Comparison of ENCODE assay signal across 27 mouse cellular contexts in genomic region chr14:55777176-55777575, GRCm38 (mm10). TPM values are rescaled to one million over a fixed set of nuclear protein-coding genes. Genes with fewer than 3 reads are reported as not detected.
DNase-seq lines count a peak whose midpoint lies in the region; ATAC-seq and TF ChIP-seq lines count a peak whose summit lies in the region.
"Had no signal": no experiment of that assay in that cellular context is flagged by ENCODE, and none has a peak within 500 bp of the region (broad histone marks: within the 10 kb centered on the region; RNA-seq: fewer than 3 reads in every experiment).

No protein-coding gene starts in this region.

- H3K4me1 ChIP-seq in heart, adult 2 months (ENCODE audit: control insufficient read depth, insufficient read depth, low read length): peaks cover 6% of the 10 kb centered on the region
- H3K4me1 ChIP-seq in midbrain, embryonic 11.5 days (ENCODE audit: control insufficient read depth, insufficient read depth, low read length): no peaks in the 10 kb centered on the region
- H3K4me1 ChIP-seq in midbrain, embryonic 16.5 days (ENCODE audit: control insufficient read depth, insufficient read depth, low read length): no peaks in the 10 kb centered on the region

- DNase-seq in adrenal gland, adult (ENCODE audit: inconsistent age in 2 of 2, low spot score in 1 of 2): peak; percentile 0 to 15
- DNase-seq in adrenal gland, postnatal 4 days (ENCODE audit: low spot score in 2 of 2): no peak
- no peak for DNase-seq in heart, adult 2 months
- DNase-seq in heart, adult 18-20 months: no peak
- DNase-seq in midbrain, embryonic 11.5 days (ENCODE audit: low spot score, missing footprints): peak; percentile 72
- DNase-seq in NIH3T3 (ENCODE audit: low read depth): peak; percentile 25
- no peak for DNase-seq in neural tube, embryonic 10.5 days (ENCODE audit: extremely low spot score, low spot score)
- DNase-seq: adrenal gland, postnatal 36 days; cerebellum, adult 11 months; cerebellum, adult 8-10 months; embryo, embryonic 11 days; gastrocnemius, postnatal 10 days; heart, postnatal 36 days had no signal

- no peak overlapping the region for H3K9ac ChIP-seq in heart, adult 2 months (ENCODE audit: low read depth, low read length)
- no peak overlapping the region for H3K9ac ChIP-seq in midbrain, embryonic 11.5 days (ENCODE audit: low read length)
- no peak overlapping the region for H3K9ac ChIP-seq in midbrain, embryonic 16.5 days (ENCODE audit: low read depth, low read length)
- H3K9ac ChIP-seq: embryonic facial prominence, embryonic 15.5 days; heart, embryonic 15.5 days; hindbrain, embryonic 12.5 days had no signal

- H3K79me2 ChIP-seq in heart, adult 2 months (replicated peaks; ENCODE audit: control insufficient read depth, insufficient read depth, low read length): no peaks in the 10 kb centered on the region

- intact Hi-C loops in heart, adult 2 months (cut with DNase I): no loop called here

- WGBS in heart, adult 2 months: 36% methylated on average over 3 of the region's 3 CpGs
- 62% methylated on average over 3 of the region's 3 CpGs for WGBS in midbrain, embryonic 11.5 days
- 56% methylated on average over 3 of the region's 3 CpGs for WGBS in midbrain, embryonic 16.5 days

- no peak for TF ChIP-seq POLR2A in heart, adult 2 months (IDR thresholded peaks at IDR 0.05; ENCODE audit: insufficient read depth, low read depth, low read length)

- no peaks in the 10 kb centered on the region; the same call in 1 of the 2 replicates for H3K36me3 ChIP-seq in heart, adult 2 months (ENCODE audit: control insufficient read depth, insufficient read depth, low read length)
- H3K36me3 ChIP-seq in midbrain, embryonic 11.5 days (ENCODE audit: control insufficient read depth, insufficient read depth, low read length): no peaks in the 10 kb centered on the region
- H3K36me3 ChIP-seq in midbrain, embryonic 16.5 days (ENCODE audit: control insufficient read depth, insufficient read depth, low read length): no peaks in the 10 kb centered on the region
- H3K36me3 ChIP-seq: forebrain, embryonic 10.5 days; G1E; heart, embryonic 15.5 days; hindbrain, embryonic 12.5 days had no signal

- peak overlapping the region; percentile 17 for H3K27ac ChIP-seq in heart, adult 2 months
- no peak overlapping the region for H3K27ac ChIP-seq in midbrain, embryonic 11.5 days (ENCODE audit: low read depth, low read length)
- H3K27ac ChIP-seq in midbrain, embryonic 16.5 days (ENCODE audit: low read length): no peak overlapping the region
- H3K27ac ChIP-seq: embryonic facial prominence, embryonic 15.5 days; forebrain, embryonic 10.5 days; heart, embryonic 15.5 days; hindbrain, embryonic 12.5 days had no signal

- TF ChIP-seq CTCF in heart, adult 2 months (IDR thresholded peaks at IDR 0.05): no peak

- no peak for TF ChIP-seq EP300 in heart, adult 2 months (IDR thresholded peaks at IDR 0.05; ENCODE audit: insufficient read depth, low read depth, low read length)

- no peaks in the 10 kb centered on the region for H3K9me3 ChIP-seq in midbrain, embryonic 11.5 days (ENCODE audit: control insufficient read depth, low read length)
- H3K9me3 ChIP-seq in midbrain, embryonic 16.5 days (replicated peaks; ENCODE audit: control insufficient read depth, low read length, poor library complexity, severe bottlenecking): no peaks in the 10 kb centered on the region
- H3K9me3 ChIP-seq: embryonic facial prominence, embryonic 15.5 days; forebrain, embryonic 10.5 days; G1E; heart, embryonic 15.5 days; hindbrain, embryonic 12.5 days had no signal

- H3K4me2 ChIP-seq in midbrain, embryonic 11.5 days: no peak overlapping the region
- no peak overlapping the region for H3K4me2 ChIP-seq in midbrain, embryonic 16.5 days (ENCODE audit: low read length)
- H3K4me2 ChIP-seq: embryonic facial prominence, embryonic 15.5 days; heart, embryonic 15.5 days; hindbrain, embryonic 12.5 days had no signal

- H3K27me3 ChIP-seq in heart, adult 2 months (ENCODE audit: control insufficient read depth, insufficient read depth, low read length): no peaks in the 10 kb centered on the region
- peaks cover 9% of the 10 kb centered on the region for H3K27me3 ChIP-seq in midbrain, embryonic 11.5 days (ENCODE audit: control insufficient read depth, insufficient read depth, low read length)
- peaks cover 13% of the 10 kb centered on the region for H3K27me3 ChIP-seq in midbrain, embryonic 16.5 days (ENCODE audit: control insufficient read depth, insufficient read depth, low read depth, low read length)

- H3K4me3 ChIP-seq in heart, adult 2 months: no peak overlapping the region
- no peak overlapping the region for H3K4me3 ChIP-seq in midbrain, embryonic 11.5 days (ENCODE audit: low read depth, low read length)
- H3K4me3 ChIP-seq in midbrain, embryonic 16.5 days (ENCODE audit: low read depth, low read length): no peak overlapping the region
- H3K4me3 ChIP-seq: embryonic facial prominence, embryonic 15.5 days; erythroblast, embryonic 14.5 days; forebrain, embryonic 10.5 days; heart, embryonic 15.5 days; hindbrain, embryonic 12.5 days had no signal

- ATAC-seq in midbrain, embryonic 11.5 days (ENCODE audit: low FRiP score): no peak
- no peak for ATAC-seq in midbrain, embryonic 16.5 days
- ATAC-seq: CD4-positive, CD25-positive, alpha-beta regulatory T cell, adult 4 months; forebrain, embryonic 14.5 days; hindbrain, embryonic 16.5 days; inflammation-experienced regulatory T-cells, adult 6 months had no signal

RNA-seq across cellular contexts. Expression of gene Adcy4, which starts 6.7 kb away (rescaled TPM):
- 10 to 100 TPM; 10.4 to 10.9 TPM for total RNA-seq in adrenal gland, postnatal 4 days (2021)
- 10 to 100 TPM; 16.1 to 20.3 TPM for total RNA-seq in heart, adult 2 months (2021)
- polyA plus RNA-seq in heart, adult 2 months (2012; rRNA removed): 36.5 and 40.0 TPM in 2 replicates
- 10 to 100 TPM; 15.7 to 17.3 TPM for total RNA-seq in heart, adult 18-20 months (2021)
- polyA plus RNA-seq in midbrain, embryonic 11.5 days (2014; fragmentation: Nextera tagmentation; extraction: Ambion mirVana): 4.9 and 5.8 TPM in 2 replicates
- polyA plus RNA-seq in midbrain, embryonic 16.5 days (2015; fragmentation: Nextera tagmentation; extraction: Ambion mirVana): 4.0 and 5.0 TPM in 2 replicates
- total RNA-seq: common myeloid progenitor, adult 5-6 weeks had no signal

RNA-seq across cellular contexts. Expression of gene Ltb4r1, which starts 11.4 kb away (rescaled TPM):
- 1 to 10 TPM; 1.3 to 2.9 TPM for total RNA-seq in adrenal gland, postnatal 4 days (2021)
- under 1 TPM; 0.34 to 0.36 TPM for total RNA-seq in heart, adult 2 months (2021)
- polyA plus RNA-seq in heart, adult 2 months (2012; rRNA removed): 0.76 TPM in 2 replicates
- under 1 TPM; 0.25 to 0.41 TPM for total RNA-seq in heart, adult 18-20 months (2021)
- polyA plus RNA-seq in midbrain, embryonic 11.5 days (2014; fragmentation: Nextera tagmentation; extraction: Ambion mirVana): not detected in 2 replicates
- 0.50 and 0.60 TPM in 2 replicates for polyA plus RNA-seq in midbrain, embryonic 16.5 days (2015; fragmentation: Nextera tagmentation; extraction: Ambion mirVana)
- polyA plus RNA-seq: embryonic facial prominence, embryonic 11.5 days; hindbrain, embryonic 12.5 days had no signal

RNA-seq across cellular contexts. Expression of gene Ripk3, which starts 11.5 kb away (rescaled TPM):
- 10 to 100 TPM in 1 of 2 experiments, 1 to 10 TPM in 1; 8.4 to 12.2 TPM for total RNA-seq in adrenal gland, postnatal 4 days (2021)
- total RNA-seq in heart, adult 2 months (2021): 1 to 10 TPM; 2.2 to 2.4 TPM
- polyA plus RNA-seq in heart, adult 2 months (2012; rRNA removed): 3.5 and 4.1 TPM in 2 replicates
- total RNA-seq in heart, adult 18-20 months (2021): 1 to 10 TPM; 1.6 to 2.9 TPM
- polyA plus RNA-seq in midbrain, embryonic 11.5 days (2014; fragmentation: Nextera tagmentation; extraction: Ambion mirVana): 4.0 and 4.5 TPM in 2 replicates
- 1.6 and 1.7 TPM in 2 replicates for polyA plus RNA-seq in midbrain, embryonic 16.5 days (2015; fragmentation: Nextera tagmentation; extraction: Ambion mirVana)

RNA-seq across cellular contexts. Expression of gene Ltb4r2, which starts 15.9 kb away (rescaled TPM):
- total RNA-seq in adrenal gland, postnatal 4 days (2021): under 1 TPM; 0.17 to 0.34 TPM
- total RNA-seq in heart, adult 2 months (2021): under 1 TPM in 1 of 2 experiments, not detected in 1; 0.20 TPM
- polyA plus RNA-seq in heart, adult 2 months (2012; rRNA removed): 0.06 and 0.20 TPM in 2 replicates
- total RNA-seq in heart, adult 18-20 months (2021): under 1 TPM; 0.21 to 0.25 TPM
- polyA plus RNA-seq in midbrain, embryonic 11.5 days (2014; fragmentation: Nextera tagmentation; extraction: Ambion mirVana): 0.12 and 0.40 TPM in 2 replicates
- 0.51 and 0.59 TPM in 2 replicates for polyA plus RNA-seq in midbrain, embryonic 16.5 days (2015; fragmentation: Nextera tagmentation; extraction: Ambion mirVana)
- total RNA-seq: adrenal gland, adult 18-20 months; adrenal gland, postnatal 36 days had no signal
- polyA plus RNA-seq: erythroblast, embryonic 14.5 days; G1E; inflammation-experienced regulatory T-cells, adult 6 months had no signal

RNA-seq across cellular contexts. Expression of gene Cideb, which starts 18.9 kb away (rescaled TPM):
- 10 to 100 TPM in 1 of 2 experiments, 1 to 10 TPM in 1; 4.6 to 12.0 TPM for total RNA-seq in adrenal gland, postnatal 4 days (2021)
- under 1 TPM; 0.81 to 0.98 TPM for total RNA-seq in heart, adult 2 months (2021)
- 6.7 and 8.1 TPM in 2 replicates for polyA plus RNA-seq in heart, adult 2 months (2012; rRNA removed)
- 1 to 10 TPM; 2.0 TPM for total RNA-seq in heart, adult 18-20 months (2021)
- polyA plus RNA-seq in midbrain, embryonic 11.5 days (2014; fragmentation: Nextera tagmentation; extraction: Ambion mirVana): 0.18 and 0.22 TPM in 2 replicates
- polyA plus RNA-seq in midbrain, embryonic 16.5 days (2015; fragmentation: Nextera tagmentation; extraction: Ambion mirVana): 0.21 and 0.26 TPM in 2 replicates
- total RNA-seq: gastrocnemius, postnatal 10 days had no signal
- polyA plus RNA-seq: CD4-positive, CD25-positive, alpha-beta regulatory T cell, adult 4 months; G1E; inflammation-experienced regulatory T-cells, adult 6 months had no signal

Comparison
In these comparisons a context has a peak if more than half of its experiments do, and no peak if none do; other contexts are left out.
1. DNase-seq: peak in adrenal gland, adult (2 of 2), midbrain, embryonic 11.5 days (single experiment) and NIH3T3 (single experiment); none in adrenal gland, postnatal 4 days (0 of 2), heart, adult 2 months (0 of 2), heart, adult 18-20 months (0 of 2) and neural tube, embryonic 10.5 days (single experiment).